11 mouse cellular contexts compared by ENCODE assay signal in genomic region chr11:24202641-24203361, GRCm38 (mm10).
DNase-seq lines count a peak whose midpoint lies in the region; ATAC-seq and TF ChIP-seq lines count a peak whose summit lies in the region.
"Had no signal": no experiment of that assay in that cellular context is flagged by ENCODE, and none has a peak within 500 bp of the region (broad histone marks: within the 10 kb centered on the region; RNA-seq: fewer than 3 reads in every experiment).

No protein-coding gene starts in this region.

- H3K9me3 ChIP-seq in heart, embryonic 10.5 days: no peaks in the 10 kb centered on the region
- H3K9me3 ChIP-seq in lung, embryonic 15.5 days: no peaks in the 10 kb centered on the region
- no peaks in the 10 kb centered on the region for H3K9me3 ChIP-seq in limb, embryonic 13.5 days
- H3K9me3 ChIP-seq: liver, embryonic 13.5 days; stomach, embryonic 15.5 days had no signal

- peak overlapping the region; percentile 34; the same call in 1 of the 2 replicates for H3K4me3 ChIP-seq in heart, embryonic 10.5 days
- no peak overlapping the region for H3K4me3 ChIP-seq in lung, embryonic 15.5 days
- H3K4me3 ChIP-seq in lung, adult 2 months (replicated peaks; ENCODE audit: extremely low read depth, low read depth, low read length): no peak overlapping the region
- H3K4me3 ChIP-seq in limb, embryonic 13.5 days: no peak overlapping the region
- no peak overlapping the region for H3K4me3 ChIP-seq in cerebellum, adult 2 months (replicated peaks; ENCODE audit: insufficient read depth, low read depth, low read length)
- H3K4me3 ChIP-seq: liver, embryonic 13.5 days; stomach, embryonic 15.5 days had no signal

- H3K27ac ChIP-seq in heart, embryonic 10.5 days: peak overlapping the region; percentile 84
- H3K27ac ChIP-seq in lung, embryonic 15.5 days: peak overlapping the region; percentile 50
- H3K27ac ChIP-seq in limb, embryonic 13.5 days: peak overlapping the region; percentile 2; the same call in 1 of the 2 replicates
- no peak overlapping the region for H3K27ac ChIP-seq in cerebellum, adult 2 months (ENCODE audit: insufficient read depth, low read length)
- H3K27ac ChIP-seq: liver, embryonic 13.5 days; stomach, embryonic 15.5 days had no signal

- TF ChIP-seq POLR2A in lung, adult 2 months (IDR thresholded peaks at IDR 0.05; ENCODE audit: borderline replicate concordance, extremely low read depth, low read depth, low read length): no peak
- no peak for TF ChIP-seq POLR2A in cerebellum, adult 2 months (IDR thresholded peaks at IDR 0.05; ENCODE audit: borderline replicate concordance, insufficient read depth, low read length)

- ATAC-seq in lung, embryonic 15.5 days (ENCODE audit: borderline replicate concordance, extremely low read depth, low FRiP score, low TSS enrichment): peak; percentile 85; the same call in 1 of the 2 replicates
- peak; percentile 50 for ATAC-seq in limb, embryonic 13.5 days (ENCODE audit: low FRiP score, low read depth)

- no peaks in the 10 kb centered on the region for H3K36me3 ChIP-seq in heart, embryonic 10.5 days
- no peaks in the 10 kb centered on the region for H3K36me3 ChIP-seq in lung, embryonic 15.5 days
- no peaks in the 10 kb centered on the region for H3K36me3 ChIP-seq in limb, embryonic 13.5 days
- H3K36me3 ChIP-seq: liver, embryonic 13.5 days; stomach, embryonic 15.5 days had no signal

- no peak overlapping the region for H3K4me2 ChIP-seq in lung, embryonic 15.5 days
- H3K4me2 ChIP-seq in limb, embryonic 13.5 days (replicated peaks): peak overlapping the region; percentile 16
- H3K4me2 ChIP-seq: liver, embryonic 13.5 days; stomach, embryonic 15.5 days had no signal

- 16% methylated on average over 7 of the region's 7 CpGs for WGBS in heart, embryonic 10.5 days
- WGBS in lung, embryonic 15.5 days: 16% methylated on average over 7 of the region's 7 CpGs
- WGBS in lung, adult 2 months: 26% methylated on average over 7 of the region's 7 CpGs
- WGBS in limb, embryonic 13.5 days: 24% methylated on average over 7 of the region's 7 CpGs
- 40% methylated on average over 7 of the region's 7 CpGs for WGBS in cerebellum, adult 2 months

- H3K9ac ChIP-seq in lung, embryonic 15.5 days: no peak overlapping the region
- H3K9ac ChIP-seq in limb, embryonic 13.5 days: 0 out of 2 replicates have a peak overlapping the region, but pooled peaks have one; percentile 4
- H3K9ac ChIP-seq: liver, embryonic 13.5 days; stomach, embryonic 15.5 days had no signal

- TF ChIP-seq CTCF in lung, adult 2 months (IDR thresholded peaks at IDR 0.05; ENCODE audit: insufficient read depth, low read length): no peak
- TF ChIP-seq CTCF in cerebellum, adult 2 months (IDR thresholded peaks at IDR 0.05; ENCODE audit: borderline replicate concordance, insufficient read depth, low read depth, low read length): no peak

- peaks cover 47% of the 10 kb centered on the region for H3K4me1 ChIP-seq in heart, embryonic 10.5 days
- peaks cover 16% of the 10 kb centered on the region for H3K4me1 ChIP-seq in lung, embryonic 15.5 days
- no peaks in the 10 kb centered on the region for H3K4me1 ChIP-seq in lung, adult 2 months (ENCODE audit: control insufficient read depth, insufficient read depth, low read length)
- H3K4me1 ChIP-seq in limb, embryonic 13.5 days: peaks cover 28% of the 10 kb centered on the region
- no peaks in the 10 kb centered on the region for H3K4me1 ChIP-seq in cerebellum, adult 2 months (ENCODE audit: control insufficient read depth, insufficient read depth, low read length)

- DNase-seq in heart, embryonic 10.5 days (ENCODE audit: low spot score): peak; percentile 79
- DNase-seq in heart, postnatal 4 days: no peak
- no peak for DNase-seq in lung, adult 2 months
- DNase-seq in R1 (ENCODE audit: low read depth, low spot score): peak; percentile 24
- no peak for DNase-seq in cerebellum, adult 2 months
- DNase-seq in frontal cortex, postnatal 14 days (ENCODE audit: low spot score in 2 of 2): no peak
- DNase-seq: heart, postnatal 36 days; liver, embryonic 13.5 days had no signal

- no peaks in the 10 kb centered on the region for H3K27me3 ChIP-seq in heart, embryonic 10.5 days (ENCODE audit: insufficient read depth, poor library complexity, severe bottlenecking)
- H3K27me3 ChIP-seq in lung, embryonic 15.5 days: no peaks in the 10 kb centered on the region
- H3K27me3 ChIP-seq in limb, embryonic 13.5 days: no peaks in the 10 kb centered on the region
- no peaks in the 10 kb centered on the region for H3K27me3 ChIP-seq in cerebellum, adult 2 months (ENCODE audit: control insufficient read depth, insufficient read depth, low read length)
- H3K27me3 ChIP-seq: stomach, embryonic 15.5 days had no signal

Comparison
In these comparisons a context has a peak if more than half of its experiments do, and no peak if none do; other contexts are left out.
1. DNase-seq: peak in heart, embryonic 10.5 days (single experiment) and R1 (single experiment); none in heart, postnatal 4 days (single experiment), lung, adult 2 months (single experiment), cerebellum, adult 2 months (0 of 2) and frontal cortex, postnatal 14 days (0 of 2).